Mouse (Mus musculus): Measurements from ENCODE around the gene Scgb2b26. TPM values are rescaled to one million over a fixed set of nuclear protein-coding genes. Genes with fewer than 3 reads are reported as not detected.

The Scgb2b26 gene
- not detected in 2 replicates for polyA plus RNA-seq (2012; rRNA removed; ENCODE audit: low replicate concordance)

GRCm38 (mm10) chr7:33944940-33945339 lies at the start of gene Scgb2b26:
Gene Scgb2b26, minus strand, starts transcription at chr7:33945040.

Other genes starting within 250 kb of the Scgb2b26 start
- not detected in 2 replicates for gene Scgb2b24, start 205.7 kb downstream of the Scgb2b26 start, polyA plus RNA-seq (2012; rRNA removed; ENCODE audit: low replicate concordance)
- gene Scgb1b24, start 201.2 kb downstream of the Scgb2b26 start, polyA plus RNA-seq (2012; rRNA removed; ENCODE audit: low replicate concordance) = not detected in 2 replicates
- not detected in 2 replicates for gene Scgb2b27, start 68.9 kb upstream of the Scgb2b26 start, polyA plus RNA-seq (2012; rRNA removed; ENCODE audit: low replicate concordance)
- not detected in 2 replicates for gene Scgb1b27, start 76.4 kb upstream of the Scgb2b26 start, polyA plus RNA-seq (2012; rRNA removed; ENCODE audit: low replicate concordance)
- not detected in 2 replicates for gene Scgb1b30, start 150.4 kb upstream of the Scgb2b26 start, polyA plus RNA-seq (2012; rRNA removed; ENCODE audit: low replicate concordance)
- gene Wtip, start 188.2 kb upstream of the Scgb2b26 start, polyA plus RNA-seq (2012; rRNA removed; ENCODE audit: low replicate concordance) = 27.8 and 42.8 TPM in 2 replicates
- gene Uba2, start 224.6 kb upstream of the Scgb2b26 start, polyA plus RNA-seq (2012; rRNA removed; ENCODE audit: low replicate concordance) = 52.8 and 63.0 TPM in 2 replicates

Data from subcutaneous adipose tissue, adult 2 months (tissue).